ENCODE assay signal across 19 mouse cellular contexts in the genomic region with DNA sequence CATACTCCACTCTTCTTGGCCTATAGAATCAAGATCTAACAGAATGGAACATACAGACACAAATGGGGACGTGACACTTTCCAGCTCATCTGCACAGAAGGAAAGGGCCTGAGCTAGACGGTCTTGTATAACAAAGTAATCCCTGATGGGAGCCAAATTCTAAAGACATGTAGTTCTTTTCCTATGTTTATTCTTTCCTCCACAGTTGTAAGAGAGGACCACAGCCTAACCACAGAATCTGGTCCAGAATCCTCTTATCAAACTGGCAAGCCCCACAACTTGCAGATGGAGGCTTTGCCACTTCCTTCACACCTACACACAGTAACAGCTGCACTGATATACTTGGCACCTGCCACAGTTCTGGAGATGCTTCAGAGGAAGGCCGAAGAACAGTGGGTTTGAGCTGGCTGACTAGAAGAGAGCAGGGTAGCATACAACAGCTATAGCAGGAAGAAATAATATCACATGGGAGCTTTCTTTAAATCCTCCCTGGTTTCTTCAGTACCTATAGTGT.
DNase-seq lines count a peak whose midpoint lies in the region; ATAC-seq lines count a peak whose summit lies in the region.
"Had no signal": no experiment of that assay in that cellular context is flagged by ENCODE, and none has a peak within 500 bp of the region (broad histone marks: within the 10 kb centered on the region; RNA-seq: fewer than 3 reads in every experiment).

No protein-coding gene starts in this region.

- peak; percentile 61 for DNase-seq in right cerebral cortex, adult 18-20 months
- no peak for DNase-seq in right cerebral cortex, postnatal 4 days
- peak; percentile 28 to 85 for DNase-seq in left cerebral cortex, postnatal 25 days (ENCODE audit: low spot score in 2 of 2)
- no peak for DNase-seq in kidney, adult 18-20 months
- DNase-seq in urinary bladder, postnatal 10 days (ENCODE audit: low spot score), result no peak
- DNase-seq: adrenal gland, postnatal 10 days; cerebellum, postnatal 14 days; gastrocnemius, postnatal 25 days; heart, postnatal 14 days; midbrain, embryonic 14.5 days had no signal

- no peaks in the 10 kb centered on the region for H3K9me3 ChIP-seq in liver, embryonic 12.5 days (replicated peaks)
- H3K9me3 ChIP-seq: embryonic facial prominence, embryonic 10.5 days; heart, embryonic 10.5 days; lung, embryonic 15.5 days had no signal

- H3K4me2 ChIP-seq in liver, embryonic 12.5 days, result no peak overlapping the region
- H3K4me2 ChIP-seq: lung, embryonic 15.5 days had no signal

- no peaks in the 10 kb centered on the region for H3K36me3 ChIP-seq in liver, embryonic 12.5 days
- H3K36me3 ChIP-seq: embryonic facial prominence, embryonic 10.5 days; heart, embryonic 10.5 days; lung, embryonic 15.5 days had no signal

- H3K4me3 ChIP-seq in liver, embryonic 12.5 days, result no peak overlapping the region
- H3K4me3 ChIP-seq: embryonic facial prominence, embryonic 10.5 days; erythroblast, embryonic 14.5 days; heart, embryonic 10.5 days; layer of hippocampus, adult 2 months; lung, embryonic 15.5 days had no signal

- peak; percentile 99 for ATAC-seq in frontal cortex, adult (ENCODE audit: low TSS enrichment)
- ATAC-seq in liver, embryonic 12.5 days, result no peak
- ATAC-seq: hindbrain, embryonic 16.5 days had no signal

- no peak overlapping the region for H3K9ac ChIP-seq in liver, embryonic 12.5 days
- H3K9ac ChIP-seq: lung, embryonic 15.5 days had no signal

- no peaks in the 10 kb centered on the region for H3K4me1 ChIP-seq in liver, embryonic 12.5 days
- H3K4me1 ChIP-seq: embryonic facial prominence, embryonic 10.5 days; heart, embryonic 10.5 days; lung, embryonic 15.5 days had no signal

- no peak overlapping the region for H3K27ac ChIP-seq in liver, embryonic 12.5 days
- H3K27ac ChIP-seq: embryonic facial prominence, embryonic 10.5 days; heart, embryonic 10.5 days; layer of hippocampus, adult 2 months; lung, embryonic 15.5 days had no signal

- no peaks in the 10 kb centered on the region for H3K27me3 ChIP-seq in liver, embryonic 12.5 days (replicated peaks)
- H3K27me3 ChIP-seq: CH12.LX; lung, embryonic 15.5 days had no signal

- 58% methylated on average over 3 of the region's 3 CpGs for WGBS in liver, embryonic 12.5 days (ENCODE audit: insufficient replicate concordance)

- intact Hi-C loops in left cerebral cortex, postnatal 25 days (cut with DNase I), result no loop called here

Comparison
In these comparisons a context has a peak if more than half of its experiments do, and no peak if none do; other contexts are left out.
1. DNase-seq: peak in right cerebral cortex, adult 18-20 months (single experiment) and left cerebral cortex, postnatal 25 days (2 of 2); none in right cerebral cortex, postnatal 4 days (single experiment), kidney, adult 18-20 months (single experiment) and urinary bladder, postnatal 10 days (single experiment).